Mouse (Mus musculus): ENCODE results near the gene Gm29427. TPM values are rescaled to one million over a fixed set of nuclear protein-coding genes. Genes with fewer than 3 reads are reported as not detected.

Gene Gm29427
- not detected for total RNA-seq (2023)

DNA sequence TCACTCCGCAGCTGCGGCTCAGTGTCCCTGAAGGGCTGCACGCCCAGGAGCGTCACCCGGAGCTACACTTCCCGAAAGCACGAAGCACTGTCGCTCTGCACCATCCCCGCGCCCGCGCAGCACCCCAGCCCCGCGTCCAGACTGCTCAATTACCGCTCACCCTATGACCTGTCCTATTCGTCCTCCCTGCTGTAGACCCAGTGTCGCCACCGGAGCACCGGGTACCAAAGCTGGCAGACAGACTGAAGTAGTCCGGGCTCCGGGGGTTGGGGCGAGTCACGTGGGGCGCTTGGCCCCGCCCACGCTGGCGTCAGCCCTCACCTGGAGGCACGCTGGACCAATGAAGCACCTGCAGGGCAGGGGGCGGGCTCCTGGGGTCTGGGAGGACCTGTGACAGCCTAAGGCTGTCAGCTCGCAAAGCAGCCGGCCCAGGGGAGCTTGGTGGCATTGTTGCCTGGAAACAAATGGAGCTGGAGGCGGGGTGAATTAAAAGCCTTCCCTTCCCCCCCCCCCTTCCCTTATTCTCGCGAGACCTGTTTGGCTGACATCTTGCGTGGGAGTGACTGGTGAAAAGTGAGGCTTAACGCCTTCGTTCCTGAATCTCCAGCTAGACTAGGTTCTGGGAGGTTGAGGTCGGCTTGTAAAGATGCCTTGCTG is at the start of gene Gm29427:
Gene Gm29427 (minus strand): TSS at position 239 of the 657 bp plus-strand sequence.

DNA sequence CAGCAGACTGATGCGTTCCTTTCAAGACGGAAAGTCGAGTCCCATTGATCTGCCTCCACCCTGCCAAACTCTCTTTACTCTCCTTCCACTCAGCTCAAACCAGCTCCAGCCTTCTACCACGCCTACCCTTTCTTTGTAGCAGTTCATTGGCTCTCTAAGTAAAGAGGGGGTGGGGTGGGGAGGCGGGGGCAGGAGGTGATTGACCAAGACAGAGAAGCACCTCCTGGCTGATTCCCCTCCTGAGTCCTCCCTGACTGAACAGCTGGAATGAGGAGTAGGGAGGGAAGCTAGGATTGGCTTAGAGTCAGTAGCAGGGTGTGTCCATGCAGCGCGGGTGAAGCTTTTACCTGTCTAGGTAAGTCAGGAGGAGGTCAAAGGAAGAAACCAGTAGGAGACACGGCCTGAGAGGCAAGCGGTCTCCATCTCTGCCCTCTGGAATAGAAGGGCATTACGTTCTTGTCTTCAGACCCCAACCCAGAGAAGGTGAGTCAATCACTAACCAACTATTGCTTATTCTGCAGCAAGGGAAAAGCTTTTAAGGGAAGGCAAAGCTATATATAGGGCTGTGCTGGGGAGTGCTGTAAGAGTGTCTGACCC is 16.2 kb upstream of the Gm29427 start, which contains the start of gene AA986860:
Gene AA986860 (plus strand): TSS at position 236 of the 597 bp plus-strand sequence.

DNA sequence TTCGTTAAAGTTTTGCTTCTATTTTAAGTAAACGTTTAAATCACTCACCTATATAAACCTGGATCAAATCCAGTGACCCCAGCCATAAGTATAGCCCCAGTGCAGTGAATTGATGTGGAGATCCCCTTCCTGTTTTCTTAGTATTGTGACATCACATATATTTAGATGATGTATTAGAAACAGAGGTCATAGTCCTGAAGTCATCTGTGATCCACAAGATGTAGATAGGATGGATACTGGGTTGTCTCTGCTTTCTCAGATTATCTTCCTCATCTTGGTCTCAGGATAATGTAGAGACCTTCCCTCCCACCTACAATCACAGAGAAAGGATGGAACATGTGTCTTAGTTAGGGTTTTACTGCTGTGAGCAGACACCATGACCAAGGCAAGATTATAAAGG is 13.6 kb upstream of the Gm29427 start, which contains the start of gene Pfkfb2:
Gene Pfkfb2 (minus strand): TSS at position 101 of the 400 bp plus-strand sequence.

DNA sequence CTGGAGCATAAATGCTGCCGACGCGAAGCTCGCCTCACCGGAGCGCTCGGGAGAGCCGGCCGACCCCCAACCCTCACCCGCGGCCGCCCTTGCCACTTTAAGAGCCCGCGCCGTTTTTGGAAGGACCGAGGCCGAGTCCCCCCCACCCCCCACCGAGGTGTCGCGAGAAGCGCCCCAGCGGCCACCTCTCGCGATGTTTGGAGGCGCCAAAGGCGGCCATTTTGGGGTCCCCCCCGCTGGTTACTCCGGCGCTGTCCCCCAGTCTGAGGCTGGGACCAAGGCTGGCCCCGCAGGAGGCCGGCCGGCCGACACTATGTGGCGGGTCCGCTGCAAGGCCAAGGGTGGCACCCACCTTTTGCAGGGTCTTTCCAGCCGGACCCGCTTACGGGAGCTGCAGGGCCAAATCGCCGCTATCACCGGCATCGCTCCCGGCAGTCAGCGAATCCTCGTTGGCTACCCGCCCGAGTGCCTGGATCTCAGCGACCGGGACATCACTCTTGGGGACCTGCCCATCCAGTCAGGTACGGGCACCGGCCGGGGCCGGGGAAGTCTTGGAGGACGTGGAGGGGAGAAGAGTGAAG is 1.8 kb upstream of the Gm29427 start, which contains the start of gene Yod1:
Gene Yod1 (plus strand): TSS at position 37 of the 581 bp plus-strand sequence.

DNA sequence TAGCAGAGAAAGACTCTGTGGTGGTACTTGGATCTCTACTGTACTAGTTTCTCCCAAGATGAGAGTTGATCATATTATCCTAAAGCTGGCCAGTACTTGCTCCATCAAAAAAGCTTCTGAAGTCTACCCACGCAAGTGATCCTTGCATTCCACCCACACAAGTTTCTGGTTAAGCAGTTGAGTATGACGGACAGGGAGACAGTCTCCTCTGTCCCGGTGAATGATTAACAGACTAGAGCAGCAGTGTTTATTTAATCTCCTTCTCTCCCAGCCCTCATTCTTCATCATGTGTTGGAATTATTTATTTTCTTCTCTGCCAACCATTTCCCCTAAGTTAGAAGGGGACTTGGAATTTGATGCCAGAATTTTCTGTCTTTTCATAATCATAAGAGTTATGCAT is 54.1 kb downstream of the Gm29427 start, which contains the start of gene C4bp:
Gene C4bp (minus strand): TSS at position 179 of the 400 bp plus-strand sequence.

DNA sequence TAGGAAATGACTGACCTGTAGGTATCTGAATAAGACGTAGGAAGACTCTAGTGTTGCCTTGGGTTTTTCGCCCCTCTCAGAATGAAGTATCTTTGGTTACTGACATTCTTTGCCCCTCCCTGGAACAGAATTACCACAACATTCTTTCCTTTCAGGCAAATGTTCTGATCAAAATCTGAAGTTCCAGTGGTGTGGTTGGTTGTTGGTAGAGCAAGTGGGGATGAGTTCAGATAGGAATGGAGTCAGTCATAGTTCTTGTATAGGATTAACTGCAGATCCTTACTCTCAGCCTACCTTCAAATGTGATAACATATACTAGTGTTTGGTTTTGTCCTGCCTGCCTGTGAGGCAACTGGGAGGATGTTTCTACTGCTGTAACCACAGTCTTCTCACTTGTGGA is 86.1 kb downstream of the Gm29427 start, which contains the start of gene Zp3r:
Gene Zp3r (minus strand): TSS at position 101 of the 400 bp plus-strand sequence.

Other genes with a start within 250 kb of the Gm29427 start
- not detected for gene Zp3r, start 86.2 kb downstream of the Gm29427 start, total RNA-seq (2023)
- not detected for gene C4bp, start 54.2 kb downstream of the Gm29427 start, total RNA-seq (2023)
- gene Yod1, start 1.5 kb upstream of the Gm29427 start, total RNA-seq (2023), result 10.4 TPM
- gene Pfkfb2, start 13.5 kb upstream of the Gm29427 start, total RNA-seq (2023), result 20.9 TPM
- 0.80 TPM for gene AA986860, start 16.2 kb upstream of the Gm29427 start, total RNA-seq (2023)
- not detected for gene Fcamr, start 85.1 kb upstream of the Gm29427 start, total RNA-seq (2023)
- gene Pigr, start 110.9 kb upstream of the Gm29427 start, total RNA-seq (2023), result 0.21 TPM
- gene Fcmr, start 149.9 kb upstream of the Gm29427 start, total RNA-seq (2023), result 60.2 TPM
- not detected for gene Il24, start 171.7 kb upstream of the Gm29427 start, total RNA-seq (2023)
- gene Il20, start 195.7 kb upstream of the Gm29427 start, total RNA-seq (2023), result not detected
- gene Il19, start 224.3 kb upstream of the Gm29427 start, total RNA-seq (2023), result not detected